Mouse (Mus musculus): ENCODE data around the gene Cmip.

GRCm38 (mm10) chr8:117423029-117423428 lies 166.2 kb downstream of the Cmip start:
- TF ChIP-seq MAX (IDR thresholded peaks at IDR 0.05; ENCODE audit: low read length) (no peak), CTCF (IDR thresholded peaks at IDR 0.05 in 2 of 3, conservative IDR thresholded peaks at IDR 0.05 in 1 of 3; ENCODE audit: control insufficient read depth in 1 of 3, insufficient read depth in 1 of 3, low read depth in 2 of 3, low read length in 3 of 3, poor library complexity in 1 of 3, severe bottlenecking in 1 of 3) (no peak), TBP (IDR thresholded peaks at IDR 0.05; ENCODE audit: low read depth, low read length) (no peak), HCFC1 (IDR thresholded peaks at IDR 0.05; ENCODE audit: low read depth, low read length) (no peak), E2F4 (IDR thresholded peaks at IDR 0.05; ENCODE audit: borderline replicate concordance, low read depth, low read length) (no peak), EP300 (IDR thresholded peaks at IDR 0.05; ENCODE audit: low read depth in 1 of 2, low read length in 2 of 2) (no peak), TAL1 (IDR thresholded peaks at IDR 0.05; ENCODE audit: low read length) (no peak), POLR2A (IDR thresholded peaks at IDR 0.05; ENCODE audit: control insufficient read depth in 1 of 2, insufficient read depth in 1 of 2, low read depth in 1 of 2, low read length in 2 of 2, poor library complexity in 1 of 2) (no peak), USF1 (IDR thresholded peaks at IDR 0.05; ENCODE audit: low read depth, low read length) (no peak), GABPA (IDR thresholded peaks at IDR 0.05; ENCODE audit: low read depth, low read length) (no peak), CHD1 (IDR thresholded peaks at IDR 0.05; ENCODE audit: low read depth, low read length) (no peak), MXI1 (IDR thresholded peaks at IDR 0.05; ENCODE audit: low read depth, low read length) (no peak)

Data from MEL (cell line).